Mouse (Mus musculus) embryonic fibroblast, embryonic 13.5 days (primary cell): Measurements from ENCODE around the gene Ric3.

Experiments used
- CTCF ChIP-seq: IDR thresholded peaks from 2 replicates; pipeline ENCODE4 v1.5.1; 2011; ENCODE audit warnings: mild to moderate bottlenecking, control low read depth, low read length, moderate library complexity, borderline replicate concordance; ENCODE audit not compliant: insufficient read depth
- POLR2A ChIP-seq: IDR thresholded peaks from 2 replicates; pipeline ENCODE4 v1.6.1; 2011; ENCODE audit warnings: low read depth, mild to moderate bottlenecking, control low read depth, low read length, moderate library complexity

GRCm38 (mm10) chr7:109038987-109039386, 44.1 kb downstream of the Ric3 start:
- TF ChIP-seq CTCF (no peak), POLR2A (no peak)
